Mouse (Mus musculus) small intestine, adult 2 months (tissue): Measurements from ENCODE around the gene Eif2a. TPM values are rescaled to one million over a fixed set of nuclear protein-coding genes. Genes with fewer than 3 reads are reported as not detected.

Experiments
- H3K27ac ChIP-seq: fragments of 200-500 bp; 2 replicates; pipeline ENCODE4 v1.5.1; 2012; ENCODE audit warnings: low read depth, low read length, control low read depth, inconsistent platforms; ENCODE audit not compliant: insufficient read depth
- H3K27me3 ChIP-seq: fragments of 200-500 bp; 2 replicates; pipeline ENCODE4 v1.6.1; 2012; ENCODE audit warnings: mild to moderate bottlenecking, moderate library complexity, low read length, inconsistent platforms; ENCODE audit not compliant: control insufficient read depth, insufficient read depth
- H3K36me3 ChIP-seq: fragments of 200-500 bp; 2 replicates; pipeline ENCODE4 v1.6.1; 2012; ENCODE audit warnings: mild to moderate bottlenecking, low read length, control low read depth, inconsistent platforms; ENCODE audit not compliant: control insufficient read depth, insufficient read depth
- H3K4me1 ChIP-seq: fragments of 200-500 bp; 2 replicates; pipeline ENCODE4 v1.6.1; 2012; ENCODE audit warnings: low read length, inconsistent platforms, mixed read lengths; ENCODE audit not compliant: control insufficient read depth, insufficient read depth, insufficient read length
- H3K4me3 ChIP-seq: fragments of 200-500 bp; 2 replicates; pipeline ENCODE4 v1.5.1; 2012; ENCODE audit warnings: low read depth, mild to moderate bottlenecking, control low read depth, inconsistent platforms, low read length, moderate library complexity
- CTCF ChIP-seq: fragments of 200-500 bp; IDR thresholded peaks from 2 replicates; pipeline ENCODE4 v1.5.1; 2012; ENCODE audit warnings: low read depth, mild to moderate bottlenecking, control low read depth, inconsistent platforms, low read length, moderate library complexity, mixed read lengths; ENCODE audit not compliant: insufficient replicate concordance, insufficient read length; ENCODE audit errors: extremely low read depth
- POLR2A ChIP-seq: fragments of 200-500 bp; IDR thresholded peaks from 2 replicates; pipeline ENCODE4 v1.6.1; 2012; ENCODE audit warnings: low read depth, mild to moderate bottlenecking, control low read depth, inconsistent platforms, low read length, moderate library complexity
- WGBS: fragments of 180-500 bp; shearing (Covaris S2); methylation state at CpG from one replicate; pipeline ENCODE4 v1.1.7; 2018; 5-methylcytosine and 5-hydroxymethylcytosine counted together
- polyA plus RNA-seq: library from polyadenylated mRNA; depleted of rRNA; stranded (reverse); fragments of >200 nt; gene quantifications from 2 replicates; pipeline ENCODE4 v1.2.3, GENCODE M21; 2012; rRNA removed

Eif2a gene
- 0.76 and 1.8 TPM in 2 replicates for polyA plus RNA-seq

DNA sequence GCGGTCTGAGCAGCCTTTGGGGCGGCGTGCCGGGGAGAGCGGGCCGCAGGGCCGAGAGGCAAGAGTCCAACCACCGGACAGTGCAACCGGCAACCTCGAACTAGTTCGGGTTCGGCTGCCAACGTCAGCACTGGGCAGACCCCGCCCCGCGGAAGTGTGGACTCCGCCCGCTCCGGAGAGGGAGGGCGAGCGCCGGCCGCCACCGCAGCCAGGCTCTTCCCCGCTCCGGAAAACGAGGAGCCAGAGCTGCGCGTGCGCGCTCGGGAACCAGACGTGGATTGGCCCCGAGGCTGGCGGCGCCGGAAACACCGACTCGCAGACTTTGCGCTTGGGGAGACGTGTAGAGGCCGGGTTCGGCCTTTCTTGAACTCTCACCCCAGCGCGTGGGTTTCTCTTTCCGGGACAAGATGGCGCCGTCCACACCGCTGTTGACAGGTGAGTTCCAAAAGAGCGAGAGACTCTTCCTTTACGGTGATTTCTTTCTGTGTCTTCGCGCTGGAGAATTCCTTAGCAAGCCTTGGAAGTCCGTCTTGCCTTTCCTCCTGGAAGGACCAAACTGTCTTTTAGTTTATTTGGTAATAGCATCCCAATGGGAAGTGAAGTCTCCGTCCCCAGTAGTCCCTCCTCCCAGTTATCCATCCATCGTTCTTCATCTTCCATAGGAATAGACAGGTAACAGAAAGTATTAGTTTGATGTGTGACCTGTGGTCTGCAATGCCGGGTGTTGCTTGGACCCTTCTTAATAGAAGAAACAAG lies at the start of gene Eif2a, which contains the start of gene Serp1:
Gene Eif2a, plus strand, starts transcription at position 170 of the 756 bp plus-strand sequence.
Gene Serp1, minus strand, starts transcription at position 241 of the 756 bp plus-strand sequence.
- H3K27me3 ChIP-seq = no peaks in the 10 kb centered on the region
- H3K4me3 ChIP-seq = peak within 1 kb of the TSS; percentile 89
- TF ChIP-seq CTCF (no peak), POLR2A (peak; percentile 98)
- under 1% methylated on average over 57 of the region's 57 CpGs for WGBS
- no peaks in the 10 kb centered on the region for H3K4me1 ChIP-seq
- peaks cover 19% of the 10 kb centered on the region for H3K36me3 ChIP-seq
- peak within 1 kb of the TSS; percentile 91 for H3K27ac ChIP-seq

- H3K27ac ChIP-seq = no peak overlapping the region
- no peaks in the 10 kb centered on the region for H3K36me3 ChIP-seq
- no peaks in the 10 kb centered on the region for H3K4me1 ChIP-seq
- H3K4me3 ChIP-seq = no peak overlapping the region
- TF ChIP-seq CTCF = no peak
- TF ChIP-seq POLR2A = no peak
- 86% methylated on average over 2 of the region's 2 CpGs for WGBS
- H3K27me3 ChIP-seq = no peaks in the 10 kb centered on the region
These were observed 46.7 kb upstream of the Eif2a start for GRCm38 (mm10) chr3:58478755-58479455.

- 68% methylated on average over 7 of the region's 7 CpGs for WGBS
- no peak overlapping the region for H3K27ac ChIP-seq
- TF ChIP-seq CTCF = peak; percentile 48; the same call in 1 of the 2 replicates
- no peak for TF ChIP-seq POLR2A
These were observed 39.7 kb upstream of the Eif2a start for GRCm38 (mm10) chr3:58485883-58486282.

DNA sequence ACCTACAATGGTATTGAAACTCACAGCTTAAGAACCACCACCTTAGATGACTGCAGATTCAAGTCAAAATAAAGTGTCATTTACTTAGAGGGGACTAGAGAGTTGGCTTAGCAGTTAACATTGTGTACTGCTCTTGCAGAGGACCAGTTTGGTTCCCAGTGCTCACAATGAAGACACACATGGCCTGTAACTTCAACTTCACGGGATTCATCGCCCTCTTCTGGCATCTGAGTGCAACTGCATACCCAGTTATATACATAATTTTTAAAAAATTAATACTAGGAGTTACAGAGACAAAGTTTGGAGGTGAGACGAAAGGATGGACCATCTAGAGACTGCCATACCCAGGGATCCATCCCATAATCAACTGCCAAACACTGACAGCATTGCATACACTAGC lies 38.5 kb upstream of the Eif2a start:
- no peak for TF ChIP-seq POLR2A
- TF ChIP-seq CTCF = no peak
- H3K27ac ChIP-seq = no peak overlapping the region
- H3K27me3 ChIP-seq = no peaks in the 10 kb centered on the region
- 81% methylated on average over 3 of the region's 3 CpGs for WGBS
- no peaks in the 10 kb centered on the region for H3K4me1 ChIP-seq
- no peak overlapping the region for H3K4me3 ChIP-seq
- H3K36me3 ChIP-seq = no peaks in the 10 kb centered on the region

More at GRCm38 (mm10) chr3:58485883-58486282, 39.7 kb upstream of the Eif2a start:
- Histone ChIP-seq H3K4me1 (no peaks in the 10 kb centered on the region), H3K27me3 (no peaks in the 10 kb centered on the region), H3K36me3 (no peaks in the 10 kb centered on the region), H3K4me3 (no peak overlapping the region)

- no peaks in the 10 kb centered on the region for H3K4me1 ChIP-seq
- no peak overlapping the region for H3K27ac ChIP-seq
- H3K27me3 ChIP-seq = no peaks in the 10 kb centered on the region
- 62% methylated on average over 8 of the region's 8 CpGs for WGBS
- no peak overlapping the region for H3K4me3 ChIP-seq
- H3K36me3 ChIP-seq = no peaks in the 10 kb centered on the region
- no peak for TF ChIP-seq POLR2A
- TF ChIP-seq CTCF = no peak
These were observed 37.4 kb upstream of the Eif2a start for GRCm38 (mm10) chr3:58487999-58488775.

DNA sequence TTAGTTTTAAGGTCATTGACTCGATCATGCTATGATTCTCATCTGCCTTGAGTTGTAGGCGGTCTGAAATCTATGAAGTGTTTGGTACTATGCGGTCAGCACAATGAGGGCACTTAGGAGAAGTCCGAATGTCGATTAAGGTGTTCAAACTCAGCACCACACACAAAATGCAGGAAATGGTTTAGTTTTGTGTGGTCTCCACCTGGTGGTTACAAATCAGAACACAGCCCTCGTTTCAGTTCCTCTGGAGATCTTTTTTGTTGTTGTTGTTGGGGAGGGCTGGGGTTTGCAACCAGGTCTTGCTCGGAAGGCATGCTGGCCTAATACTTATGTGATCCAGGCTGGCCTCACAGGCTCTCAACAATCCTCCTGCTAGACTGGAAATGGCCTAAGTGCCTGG lies 34.8 kb upstream of the Eif2a start:
- H3K4me3 ChIP-seq = no peak overlapping the region
- H3K27me3 ChIP-seq = no peaks in the 10 kb centered on the region
- no peak overlapping the region for H3K27ac ChIP-seq
- no peaks in the 10 kb centered on the region for H3K36me3 ChIP-seq
- TF ChIP-seq CTCF = peak; percentile 12; the same call in 1 of the 2 replicates
- TF ChIP-seq POLR2A = no peak
- H3K4me1 ChIP-seq = no peaks in the 10 kb centered on the region
- 58% methylated on average over 7 of the region's 7 CpGs for WGBS

GRCm38 (mm10) chr3:58493621-58494020 lies 32.0 kb upstream of the Eif2a start:
- H3K27ac ChIP-seq = no peak overlapping the region
- H3K36me3 ChIP-seq = no peaks in the 10 kb centered on the region
- H3K27me3 ChIP-seq = no peaks in the 10 kb centered on the region
- TF ChIP-seq CTCF (no peak), POLR2A (no peak)
- no peak overlapping the region for H3K4me3 ChIP-seq
- no peaks in the 10 kb centered on the region for H3K4me1 ChIP-seq
- 78% methylated on average over 4 of the region's 4 CpGs for WGBS
